Mouse (Mus musculus) kidney, postnatal 4 days (tissue): ENCODE data around the gene Tceal7.

Experiments used
- DNase-seq, 2 experiments: peaks; one replicate each; pipeline ENCODE4 v3.0.0; 2021; ENCODE audit warnings: mixed read lengths in 2 of 2

The Tceal7 gene

DNA sequence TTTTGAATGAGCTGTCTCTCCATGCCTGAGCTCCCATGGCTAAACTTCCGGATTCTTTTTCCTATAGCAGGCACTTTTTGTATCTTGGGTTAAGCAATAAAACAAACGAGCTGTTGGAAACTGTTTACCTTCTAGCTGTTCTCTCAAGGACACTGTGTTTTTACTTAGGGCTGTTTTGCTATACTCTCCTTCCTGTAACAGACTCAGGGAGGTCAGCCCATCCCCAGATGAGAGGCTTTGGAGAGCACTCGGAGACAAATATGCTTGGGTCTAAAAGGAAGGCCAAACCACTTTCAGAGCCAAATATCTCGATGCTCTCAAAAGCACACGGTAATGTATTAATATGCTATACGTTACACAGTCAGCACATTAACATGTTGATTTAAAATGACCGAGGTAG lies 35.1 kb downstream of the Tceal7 start:
- DNase-seq, result no peak

GRCm38 (mm10) chrX:136252023-136252729 lies 37.6 kb downstream of the Tceal7 start:
- no peak for DNase-seq

- no peak for DNase-seq
Observed at GRCm38 (mm10) chrX:136267720-136268119, 53.1 kb downstream of the Tceal7 start.

- no peak for DNase-seq
Observed at GRCm38 (mm10) chrX:136268173-136268572, 53.6 kb downstream of the Tceal7 start.

DNA sequence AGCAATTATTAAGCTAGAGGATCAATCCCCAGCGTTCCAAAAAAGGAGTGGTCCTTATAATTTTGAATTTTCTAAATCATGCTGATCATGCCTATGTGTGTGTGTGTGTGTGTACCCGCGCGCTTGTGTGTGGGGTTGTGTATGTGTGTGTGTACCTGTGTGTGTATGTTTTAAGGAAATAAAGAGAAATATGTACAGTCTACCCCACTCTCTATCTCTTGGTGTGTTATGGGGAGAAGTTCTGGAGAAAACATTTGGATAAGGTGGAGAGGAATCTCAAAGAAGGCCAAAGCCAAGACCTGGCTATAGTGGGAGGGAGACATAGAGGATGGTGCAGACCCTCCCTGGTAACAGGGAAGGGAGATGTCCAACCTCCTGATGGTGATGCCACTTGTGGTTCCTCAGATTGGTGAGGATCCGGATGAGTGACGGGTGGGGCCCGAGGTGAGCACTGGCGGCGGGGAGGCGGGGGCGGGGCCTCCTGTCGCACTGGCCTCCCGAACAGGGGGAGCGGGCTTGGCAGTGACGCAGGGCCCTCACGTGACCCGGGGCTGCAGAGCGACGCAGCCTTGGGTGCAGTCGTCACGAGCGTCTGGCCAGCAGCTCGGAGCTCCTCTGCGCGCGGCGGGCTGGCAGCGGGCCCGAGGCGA lies 55.3 kb downstream of the Tceal7 start, which contains the start of gene Bex3:
Gene Bex3, plus strand, starts transcription at position 511 of the 650 bp plus-strand sequence.
- DNase-seq, result peak; percentile 61 to 80

DNA sequence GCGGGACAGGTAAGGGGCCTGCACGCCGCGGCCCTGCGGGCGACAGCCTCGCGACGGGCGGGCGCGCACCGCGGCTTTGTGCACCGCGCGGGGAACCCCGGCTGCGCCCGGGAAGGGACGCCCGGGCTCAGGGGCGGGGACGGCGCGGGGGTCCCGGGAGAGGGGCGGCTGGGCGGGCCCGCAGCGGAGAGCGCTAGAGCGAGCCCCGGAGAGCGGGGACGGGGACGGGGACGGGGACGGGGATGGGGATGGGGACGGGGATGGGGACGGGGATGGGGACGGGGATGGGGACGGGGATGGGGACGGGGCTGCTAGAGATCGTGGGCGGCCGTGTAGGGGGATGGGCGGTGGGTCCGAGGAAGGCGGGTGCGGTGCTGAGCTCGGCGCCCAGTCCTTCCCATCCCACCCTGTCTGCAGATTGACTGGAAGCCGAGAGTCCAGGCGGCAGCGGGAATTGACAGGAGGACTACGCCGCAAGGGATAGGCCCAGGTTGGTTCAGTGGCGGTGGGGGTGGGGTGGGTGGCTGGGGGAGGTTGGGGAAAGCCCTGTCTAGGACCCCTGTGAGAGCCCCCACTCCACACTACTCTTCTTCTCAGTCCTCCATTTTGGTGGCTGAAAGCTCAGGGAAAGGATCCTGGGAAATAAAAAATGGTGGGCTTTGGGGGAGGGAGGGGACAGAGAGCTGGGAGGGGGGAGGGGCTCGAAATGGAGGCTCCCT lies 56.0 kb downstream of the Tceal7 start:
- DNase-seq, result peak; percentile 27 to 45

DNA sequence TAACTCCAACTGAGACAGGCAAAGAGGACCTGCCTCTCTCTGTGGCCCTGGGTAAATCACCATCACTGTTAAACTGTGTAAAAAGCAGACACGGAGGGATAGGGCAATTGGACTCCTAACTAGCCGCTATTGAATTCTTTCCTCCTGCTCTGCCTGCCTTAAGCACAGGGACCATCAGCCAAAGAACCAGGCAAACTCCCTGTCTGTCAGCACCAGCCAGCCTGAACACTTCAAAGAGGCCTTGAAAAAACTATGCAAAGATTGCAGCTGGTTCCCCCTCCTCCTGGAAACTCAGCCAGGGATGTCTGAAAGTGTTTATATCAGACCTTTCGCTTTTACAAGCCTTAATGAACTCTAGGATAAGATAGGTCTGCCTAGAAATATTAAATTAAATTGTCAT lies 60.0 kb downstream of the Tceal7 start:
- DNase-seq, result peak in 1 of 2 experiments; percentile 11

GRCm38 (mm10) chrX:136275386-136275785 lies 60.8 kb downstream of the Tceal7 start:
- DNase-seq, result no peak
